Mouse (Mus musculus) kidney, adult 2 months (tissue): Measurements from ENCODE around the gene Gtf2e1.

Experiments
- CTCF ChIP-seq: fragments of 200-500 bp; conservative IDR thresholded peaks from 2 replicates; pipeline ENCODE4 v1.5.1; 2011; ENCODE audit warnings: low read depth, mild to moderate bottlenecking, control low read depth, low read length, moderate library complexity, mixed read lengths; ENCODE audit not compliant: insufficient read depth, insufficient read length
- POLR2A ChIP-seq: fragments of 200-500 bp; IDR thresholded peaks from one replicate; pipeline ENCODE4 v1.6.1; 2011; ENCODE audit warnings: low read depth, low read length, control low read depth

GRCm38 (mm10) chr16:37550981-37551380 is 11.4 kb upstream of the Gtf2e1 start:
- TF ChIP-seq POLR2A (no peak), CTCF (no peak)
